Mouse (Mus musculus): ENCODE measurements around the gene Slc25a1.
A peak's percentile ranks its signal among the peaks of the same experiment; 100 is the strongest.

Gene Slc25a1

GRCm38 (mm10) chr16:17921325-17922162, 6.5 kb downstream of the Slc25a1 start:
- DNase-seq (ENCODE audit: low spot score in 2 of 2): peak; percentile 92 to 96

GRCm38 (mm10) chr16:17920586-17920985, 7.4 kb downstream of the Slc25a1 start:
- DNase-seq (ENCODE audit: low spot score in 2 of 2): no peak

GRCm38 (mm10) chr16:17914307-17915249, 13.4 kb downstream of the Slc25a1 start, which contains the start of gene Gsc2:
Gene Gsc2, minus strand, starts transcription at chr16:17915059.
- DNase-seq (ENCODE audit: low spot score in 2 of 2): no peak

GRCm38 (mm10) chr16:17911052-17911595, 16.9 kb downstream of the Slc25a1 start, which contains the start of gene Ess2:
Gene Ess2, minus strand, starts transcription at chr16:17911348.
- DNase-seq (ENCODE audit: low spot score in 2 of 2): peak; percentile 86 to 90

GRCm38 (mm10) chr16:17898462-17898861, 29.6 kb downstream of the Slc25a1 start, which contains the start of the genes Dgcr2 and Tssk2:
Gene Dgcr2, minus strand, starts transcription at chr16:17898562.
Gene Tssk2, plus strand, starts transcription at chr16:17898637.
- DNase-seq (ENCODE audit: low spot score in 2 of 2): no peak

GRCm38 (mm10) chr16:17896091-17896490, 31.9 kb downstream of the Slc25a1 start:
- no peak for DNase-seq (ENCODE audit: low spot score in 2 of 2)

- no peak for DNase-seq (ENCODE audit: low spot score in 2 of 2)
These were observed 34.1 kb downstream of the Slc25a1 start, which contains the start of gene Tssk1 for GRCm38 (mm10) chr16:17893923-17894322. Gene Tssk1, plus strand, starts transcription at chr16:17894223.

GRCm38 (mm10) chr16:17892606-17893005, 35.4 kb downstream of the Slc25a1 start:
- DNase-seq (ENCODE audit: low spot score in 2 of 2): no peak

- peak; percentile 99 to 100 for DNase-seq (ENCODE audit: low spot score in 2 of 2)
These were observed 36.5 kb downstream of the Slc25a1 start, which contains the start of gene Gm20518 for GRCm38 (mm10) chr16:17891567-17891959. Gene Gm20518, minus strand, starts transcription at chr16:17891671.

GRCm38 (mm10) chr16:17890917-17891566, 37.0 kb downstream of the Slc25a1 start:
- DNase-seq (ENCODE audit: low spot score in 2 of 2): peak; percentile 85 to 88

- DNase-seq (ENCODE audit: low spot score in 2 of 2): no peak
These were observed 37.7 kb downstream of the Slc25a1 start for GRCm38 (mm10) chr16:17890342-17890727.

GRCm38 (mm10) chr16:17889689-17890341, 38.2 kb downstream of the Slc25a1 start:
- DNase-seq (ENCODE audit: low spot score in 2 of 2): no peak

GRCm38 (mm10) chr16:17884116-17884515, 43.9 kb downstream of the Slc25a1 start:
- DNase-seq (ENCODE audit: low spot score in 2 of 2): no peak

GRCm38 (mm10) chr16:17882196-17882595, 45.8 kb downstream of the Slc25a1 start:
- DNase-seq (ENCODE audit: low spot score in 2 of 2): no peak

GRCm38 (mm10) chr16:17879571-17879970, 48.4 kb downstream of the Slc25a1 start:
- no peak for DNase-seq (ENCODE audit: low spot score in 2 of 2)

- DNase-seq (ENCODE audit: low spot score in 2 of 2): no peak
These were observed 51.9 kb downstream of the Slc25a1 start for GRCm38 (mm10) chr16:17876096-17876495.

Measured in spleen, postnatal 4 days (tissue).